Comparison of ENCODE assay signal across 19 mouse cellular contexts in the genomic region with DNA sequence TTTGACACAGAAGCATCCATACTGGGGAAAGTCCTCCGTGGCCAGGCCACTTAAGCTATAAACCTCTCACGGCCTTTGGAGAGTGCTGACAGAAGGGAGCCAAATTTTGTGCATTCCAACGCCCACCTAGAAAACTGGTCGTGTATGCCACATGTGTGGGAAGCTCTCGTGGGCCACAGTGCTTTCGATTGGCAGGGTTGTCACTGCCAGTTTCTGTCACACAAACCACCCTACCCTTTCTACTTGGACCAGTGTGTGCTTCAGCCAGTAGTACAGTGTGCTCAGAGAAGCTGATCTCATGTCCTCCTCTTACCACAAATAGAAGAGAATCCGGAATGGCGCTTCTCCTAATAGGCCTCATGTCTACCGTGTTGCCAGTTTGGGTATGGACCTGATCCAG. TPM values are rescaled to one million over a fixed set of nuclear protein-coding genes. Genes with fewer than 3 reads are reported as not detected.
DNase-seq lines count a peak whose midpoint lies in the region.
"Had no signal": no experiment of that assay in that cellular context is flagged by ENCODE, and none has a peak within 500 bp of the region (broad histone marks: within the 10 kb centered on the region; RNA-seq: fewer than 3 reads in every experiment).

No protein-coding gene starts in this region.

- peak; percentile 2 to 17 for DNase-seq in frontal cortex, adult 2 months (ENCODE audit: extremely low spot score in 1 of 2, low spot score in 1 of 2)
- DNase-seq in frontal cortex, postnatal 25 days (ENCODE audit: low spot score in 2 of 2): no peak
- peak; percentile 5 for DNase-seq in layer of hippocampus, adult 11-12 months (ENCODE audit: low spot score)
- DNase-seq in layer of hippocampus, postnatal 25 days (ENCODE audit: extremely low spot score in 1 of 2, low spot score in 1 of 2): no peak
- DNase-seq in right cerebral cortex, adult 18-20 months: peak; percentile 25
- DNase-seq in right cerebral cortex, postnatal 25 days: no peak
- DNase-seq in telencephalon, adult 2 months (ENCODE audit: low read depth, low spot score): peak; percentile 8
- DNase-seq in adrenal gland, postnatal 36 days: no peak
- DNase-seq: adrenal gland, postnatal 14 days; embryo, embryonic 11 days; gastrocnemius, postnatal 36 days; kidney, adult 11 months; thymus, adult 18-20 months; thymus, postnatal 4 days had no signal

RNA-seq across cellular contexts. Expression of gene Atp13a4, which starts 40.5 kb away (rescaled TPM):
- 12.2 and 16.2 TPM in 2 replicates for polyA plus RNA-seq in frontal cortex, adult 2 months (2012; rRNA removed)
- total RNA-seq in layer of hippocampus, postnatal 25 days (2021): 10 to 100 TPM; 15.2 to 18.4 TPM
- not detected for total RNA-seq in adrenal gland, postnatal 36 days (2021)
- total RNA-seq: gastrocnemius, postnatal 36 days had no signal
- polyA plus RNA-seq: G1E; heart, postnatal 0 days; large intestine, adult 2 months; liver, embryonic 15.5 days; small intestine, adult 2 months had no signal

Comparison
In these comparisons a context has a peak if more than half of its experiments do, and no peak if none do; other contexts are left out.
1. DNase-seq: peak in frontal cortex, adult 2 months (2 of 2), layer of hippocampus, adult 11-12 months (single experiment), right cerebral cortex, adult 18-20 months (single experiment) and telencephalon, adult 2 months (single experiment); none in frontal cortex, postnatal 25 days (0 of 2), layer of hippocampus, postnatal 25 days (0 of 2), right cerebral cortex, postnatal 25 days (single experiment) and adrenal gland, postnatal 36 days (0 of 2).
2. RNA of gene Atp13a4, which starts 40.5 kb away (total RNA-seq): 15.2 to 18.4 TPM in layer of hippocampus, postnatal 25 days; not detected in adrenal gland, postnatal 36 days; every median in the first group is over 10 times any median in the second.